Mouse (Mus musculus): ENCODE measurements around the gene Myo15b.

Gene Myo15b

GRCm38 (mm10) chr11:115933747-115934110 lies 75.5 kb downstream of the Myo15b start:
- DNase-seq (ENCODE audit: low read depth, low spot score) = no peak

GRCm38 (mm10) chr11:115939690-115940329 lies 81.6 kb downstream of the Myo15b start:
- DNase-seq (ENCODE audit: low read depth, low spot score) = peak; percentile 71

GRCm38 (mm10) chr11:115941980-115942379 lies 83.8 kb downstream of the Myo15b start:
- no peak for DNase-seq (ENCODE audit: low read depth, low spot score)
